Mouse (Mus musculus): ENCODE data around the gene Gm5089. TPM values are rescaled to one million over a fixed set of nuclear protein-coding genes. Genes with fewer than 3 reads are reported as not detected.

Gm5089 gene
- total RNA-seq (2023) = not detected

GRCm38 (mm10) chr14:122450496-122451382, at the start of gene Gm5089:
Gene Gm5089, minus strand, starts transcription at chr14:122451115.

GRCm38 (mm10) chr14:122490441-122491328, 39.8 kb upstream of the Gm5089 start, which contains the start of gene Gm10837:
Gene Gm10837, plus strand, starts transcription at chr14:122490586.

GRCm38 (mm10) chr14:122474891-122475556, 24.1 kb upstream of the Gm5089 start, which contains the start of gene Zic2:
Gene Zic2, plus strand, starts transcription at chr14:122475435.

DNA sequence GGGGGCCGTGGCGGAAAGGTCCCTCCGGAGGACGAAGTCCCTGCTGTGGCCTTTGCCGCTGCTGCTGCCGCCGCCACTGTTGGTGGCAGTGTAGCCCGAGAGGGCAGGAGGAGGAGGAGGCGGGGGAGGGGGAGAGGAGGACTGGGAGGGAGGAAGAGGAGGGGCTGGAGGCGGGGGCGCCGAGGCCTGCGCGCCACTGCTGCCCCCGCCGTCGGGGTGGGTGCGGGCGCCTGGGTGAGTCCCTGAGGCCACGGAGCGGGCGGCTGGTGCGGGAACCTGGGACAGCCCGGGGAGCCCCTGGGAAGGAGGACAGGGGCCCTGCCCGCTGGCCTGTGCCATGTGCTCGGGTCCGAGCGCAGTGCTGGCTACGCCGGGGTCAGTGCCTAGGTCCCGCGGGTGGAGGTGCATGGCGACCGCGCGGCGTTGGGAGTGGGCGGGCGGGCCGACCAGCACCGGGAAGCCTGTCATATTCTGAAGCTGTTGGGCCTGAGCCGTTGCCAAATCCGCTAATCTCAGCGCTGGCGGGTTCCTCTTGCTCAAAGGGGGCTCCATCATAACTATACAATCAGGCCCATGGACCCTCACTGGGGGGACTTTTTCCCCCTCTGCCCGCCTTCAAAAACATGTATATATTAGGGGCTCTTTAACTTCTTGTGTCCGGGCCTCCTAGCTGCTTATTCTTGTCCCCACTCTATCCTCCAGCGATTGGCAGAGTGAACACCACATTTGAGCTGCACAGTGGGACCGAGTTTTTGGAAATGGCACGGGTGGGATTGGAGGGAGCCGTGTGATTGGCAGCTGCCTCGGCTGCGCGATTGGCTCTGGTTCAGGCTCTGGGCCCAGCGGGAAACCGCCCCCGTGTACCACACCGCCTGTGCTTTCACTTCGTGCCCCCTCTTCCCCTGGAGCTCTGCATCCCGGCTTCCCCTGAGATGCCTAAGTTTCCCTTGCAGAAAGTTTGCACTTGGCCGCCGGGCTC, 14.1 kb upstream of the Gm5089 start, which contains the start of gene Zic5:
TSS of gene Zic5 (minus strand) at position 915 of the 979 bp plus-strand sequence.

Other genes starting within 250 kb of the Gm5089 start
- not detected for gene Zic5, start 14.6 kb upstream of the Gm5089 start, total RNA-seq (2023)
- not detected for gene Zic2, start 24.3 kb upstream of the Gm5089 start, total RNA-seq (2023)
- not detected for gene Gm10837, start 39.5 kb upstream of the Gm5089 start, total RNA-seq (2023)
- 42.5 TPM for gene Pcca, start 83.2 kb upstream of the Gm5089 start, total RNA-seq (2023)

All from CD4-positive naive resting alpha-beta T cell, adult 57 days (primary cell).